Mouse (Mus musculus): ENCODE measurements around the gene Arhgap5. TPM values are rescaled to one million over a fixed set of nuclear protein-coding genes. Genes with fewer than 3 reads are reported as not detected.
A peak's percentile ranks its signal among the peaks of the same experiment; 100 is the strongest.

The Arhgap5 gene
- polyA plus RNA-seq, 1 experiment from 2014 or later, result 25.5 TPM

DNA sequence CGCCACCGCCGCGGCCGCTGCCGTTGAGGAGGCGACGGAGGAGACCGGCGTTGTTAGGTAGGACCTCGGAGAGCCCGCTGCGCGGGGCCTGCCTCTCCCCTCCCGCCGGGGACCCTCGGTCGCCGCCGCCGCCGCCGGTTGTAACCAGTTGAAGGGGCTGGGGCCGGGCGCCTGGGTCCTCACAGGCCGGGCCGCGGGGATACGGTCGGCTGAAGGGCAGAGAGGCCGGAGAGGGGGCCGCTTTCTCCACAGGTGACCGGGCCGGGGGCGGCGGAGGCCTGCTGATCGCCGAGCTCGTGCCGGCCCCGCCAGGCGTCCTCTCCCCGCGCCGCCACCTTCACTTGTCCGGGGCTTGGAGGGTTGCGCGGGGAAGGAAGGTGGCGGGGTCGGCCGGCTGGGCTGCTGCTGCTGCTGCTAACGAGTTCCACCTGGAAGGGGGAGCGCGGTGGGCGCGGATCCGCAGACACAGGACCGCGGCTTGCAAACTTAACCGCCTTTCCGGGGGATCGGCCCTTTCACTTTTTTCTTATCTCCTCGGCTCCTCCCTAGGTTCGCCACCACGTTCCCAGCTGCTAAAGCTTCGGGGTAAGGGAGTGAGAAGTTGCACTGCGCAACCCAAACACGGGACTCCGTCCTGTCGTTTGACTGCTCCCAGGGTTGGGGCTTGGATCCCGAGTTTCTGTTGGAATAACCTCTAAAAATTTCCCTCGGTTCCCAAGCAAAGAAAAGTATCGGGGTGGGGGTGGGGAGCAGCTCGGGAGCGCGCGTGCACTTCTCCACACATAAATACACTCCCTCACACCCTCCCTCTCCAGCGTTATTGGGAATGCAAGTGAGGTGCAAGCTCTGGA is 784 bp downstream of the Arhgap5 start:
- Histone ChIP-seq H3K9ac (ENCODE audit: low read length) (peak overlapping the region; percentile 99), H3K4me3 (ENCODE audit: low read depth, low read length) (peak overlapping the region; percentile 92), H3K27me3 (ENCODE audit: control insufficient read depth, insufficient read depth, low read length) (no peaks in the 10 kb centered on the region), H3K4me1 (replicated peaks; ENCODE audit: control insufficient read depth, insufficient read depth) (no peaks in the 10 kb centered on the region), H3K27ac (replicated peaks) (peak overlapping the region; percentile 100), H3K9me3 (ENCODE audit: control insufficient read depth, low read length) (no peaks in the 10 kb centered on the region), H3K36me3 (ENCODE audit: control insufficient read depth, insufficient read depth, low read length) (no peaks in the 10 kb centered on the region), H3K4me2 (replicated peaks; ENCODE audit: low read depth) (peak overlapping the region; percentile 52)
- DNase-seq (ENCODE audit: low spot score) (peak; percentile 71), ATAC-seq (ENCODE audit: low FRiP score, low TSS enrichment) (peak; percentile 19; the same call in 1 of the 2 replicates)
- TF ChIP-seq CTCF (IDR thresholded peaks at IDR 0.05; ENCODE audit: low read depth) (no peak), EP300 (optimal IDR thresholded peaks at IDR 0.05) (no peak)
- WGBS, result under 1% methylated on average over 40 of the region's 78 CpGs

DNA sequence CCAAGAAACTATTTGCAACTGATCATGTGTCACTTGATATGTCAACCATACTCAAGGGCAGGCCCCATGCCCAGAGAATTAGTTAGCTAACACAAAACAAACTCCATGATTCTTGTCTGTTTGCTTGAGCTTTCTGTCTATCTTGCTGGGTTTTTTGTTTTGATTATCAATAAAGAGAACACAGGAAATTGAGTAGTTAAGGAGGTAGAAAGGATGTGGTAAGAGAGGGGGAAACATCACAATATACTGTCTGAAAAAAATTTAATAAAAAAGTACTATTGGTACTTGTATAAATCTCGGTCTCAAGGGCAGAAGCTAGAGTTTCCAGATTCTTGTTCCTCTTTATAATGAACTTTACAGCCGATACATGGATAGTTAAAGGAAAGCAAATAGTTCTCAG is 20.9 kb downstream of the Arhgap5 start:
- no peak for DNase-seq (ENCODE audit: low spot score)
- H3K36me3 ChIP-seq (ENCODE audit: control insufficient read depth, insufficient read depth, low read length), result no peaks in the 10 kb centered on the region
- TF ChIP-seq EP300 (optimal IDR thresholded peaks at IDR 0.05), result no peak
- no peak overlapping the region for H3K27ac ChIP-seq (replicated peaks)
- no peaks in the 10 kb centered on the region for H3K9me3 ChIP-seq (ENCODE audit: control insufficient read depth, low read length)
- no peaks in the 10 kb centered on the region for H3K4me1 ChIP-seq (replicated peaks; ENCODE audit: control insufficient read depth, insufficient read depth)
- ATAC-seq (ENCODE audit: low FRiP score, low TSS enrichment), result no peak
- WGBS, result 81% methylated on average over 2 of the region's 2 CpGs
- no peaks in the 10 kb centered on the region for H3K27me3 ChIP-seq (ENCODE audit: control insufficient read depth, insufficient read depth, low read length)
- no peak overlapping the region for H3K4me3 ChIP-seq (ENCODE audit: low read depth, low read length)
- H3K9ac ChIP-seq (ENCODE audit: low read length), result no peak overlapping the region
- no peak overlapping the region for H3K4me2 ChIP-seq (replicated peaks; ENCODE audit: low read depth)

DNA sequence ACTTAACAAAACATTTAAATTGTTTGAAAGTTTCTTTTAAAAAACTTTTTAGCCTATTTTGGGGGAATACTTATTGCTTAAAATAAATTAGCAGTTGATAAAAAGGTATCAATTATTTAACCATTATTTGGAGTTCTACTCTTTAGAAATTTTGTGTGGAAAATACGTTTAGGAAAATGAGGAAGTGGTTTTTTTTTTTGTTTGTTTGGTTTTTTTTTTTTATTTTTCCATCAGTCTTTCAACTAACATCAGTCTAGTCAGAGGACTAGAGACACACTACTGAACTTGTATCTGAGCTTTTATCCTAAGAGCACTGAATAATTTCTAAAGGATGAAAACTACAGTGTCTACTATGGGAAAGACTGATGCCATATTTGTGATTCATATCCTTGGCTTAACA is 21.7 kb downstream of the Arhgap5 start:
- Histone ChIP-seq H3K27ac (replicated peaks) (no peak overlapping the region), H3K9me3 (ENCODE audit: control insufficient read depth, low read length) (no peaks in the 10 kb centered on the region), H3K4me2 (replicated peaks; ENCODE audit: low read depth) (no peak overlapping the region), H3K9ac (ENCODE audit: low read length) (no peak overlapping the region), H3K4me3 (ENCODE audit: low read depth, low read length) (no peak overlapping the region), H3K27me3 (ENCODE audit: control insufficient read depth, insufficient read depth, low read length) (no peaks in the 10 kb centered on the region), H3K36me3 (ENCODE audit: control insufficient read depth, insufficient read depth, low read length) (no peaks in the 10 kb centered on the region), H3K4me1 (replicated peaks; ENCODE audit: control insufficient read depth, insufficient read depth) (no peaks in the 10 kb centered on the region)
- DNase-seq (ENCODE audit: low spot score) (no peak), ATAC-seq (ENCODE audit: low FRiP score, low TSS enrichment) (no peak)
- TF ChIP-seq EP300 (optimal IDR thresholded peaks at IDR 0.05), result no peak
- no peak for TF ChIP-seq CTCF (IDR thresholded peaks at IDR 0.05; ENCODE audit: low read depth)
- WGBS, result 85% methylated on average over 1 of the region's 1 CpGs

DNA sequence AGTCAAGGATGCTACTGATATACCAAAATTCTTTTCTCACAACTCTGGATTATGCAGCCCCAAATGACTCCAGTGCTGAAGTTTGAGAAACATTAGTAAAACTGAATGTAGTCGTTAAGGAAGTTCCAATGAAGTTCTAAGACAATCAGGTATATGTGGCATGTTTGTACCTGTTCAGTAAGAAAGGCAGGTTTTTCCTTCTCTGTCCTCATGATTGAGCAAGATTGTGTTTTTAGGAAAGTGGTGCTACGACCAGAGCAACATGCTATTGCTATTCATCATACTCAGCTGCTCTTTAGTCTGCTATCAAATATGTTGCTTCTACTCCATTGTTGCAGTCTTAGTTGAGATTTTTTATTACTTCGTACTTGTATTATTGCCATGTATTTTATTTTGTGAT is 26.0 kb downstream of the Arhgap5 start:
- no peak overlapping the region for H3K4me2 ChIP-seq (replicated peaks; ENCODE audit: low read depth)
- WGBS, result 80% methylated on average over 3 of the region's 3 CpGs

DNA sequence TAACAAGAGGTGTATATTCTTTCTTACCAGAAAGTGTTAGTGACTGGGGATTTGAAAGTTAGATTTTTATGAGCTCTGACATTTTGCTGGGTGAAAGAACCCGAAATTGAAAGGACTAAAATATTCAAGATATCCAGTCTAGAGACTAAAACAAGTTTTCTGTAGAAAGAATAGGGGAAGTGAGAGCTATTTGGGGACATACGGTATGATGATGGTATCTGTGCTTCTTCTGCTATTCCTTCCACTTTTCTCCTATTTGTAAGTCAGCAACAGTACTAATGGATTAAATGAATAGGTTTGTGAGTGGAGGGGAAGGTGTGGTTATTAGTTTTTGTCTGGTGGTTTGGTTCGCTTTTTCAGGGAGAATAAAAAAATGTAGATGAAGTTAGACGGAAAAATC is 37.5 kb downstream of the Arhgap5 start:
- Histone ChIP-seq H3K36me3 (ENCODE audit: control insufficient read depth, insufficient read depth, low read length) (no peaks in the 10 kb centered on the region), H3K9me3 (ENCODE audit: control insufficient read depth, low read length) (no peaks in the 10 kb centered on the region), H3K4me2 (replicated peaks; ENCODE audit: low read depth) (no peak overlapping the region), H3K27ac (replicated peaks) (no peak overlapping the region), H3K4me1 (replicated peaks; ENCODE audit: control insufficient read depth, insufficient read depth) (no peaks in the 10 kb centered on the region), H3K9ac (ENCODE audit: low read length) (no peak overlapping the region), H3K27me3 (ENCODE audit: control insufficient read depth, insufficient read depth, low read length) (no peaks in the 10 kb centered on the region), H3K4me3 (ENCODE audit: low read depth, low read length) (no peak overlapping the region)
- no peak for TF ChIP-seq EP300 (optimal IDR thresholded peaks at IDR 0.05)
- TF ChIP-seq CTCF (IDR thresholded peaks at IDR 0.05; ENCODE audit: low read depth), result no peak
- no peak for ATAC-seq (ENCODE audit: low FRiP score, low TSS enrichment)
- 76% methylated on average over 4 of the region's 4 CpGs for WGBS
- DNase-seq (ENCODE audit: low spot score), result no peak

More for the DNA sequence above, 26.0 kb downstream of the Arhgap5 start:
- Histone ChIP-seq H3K9ac (ENCODE audit: low read length) (no peak overlapping the region), H3K27ac (replicated peaks) (no peak overlapping the region), H3K4me3 (ENCODE audit: low read depth, low read length) (no peak overlapping the region), H3K4me1 (replicated peaks; ENCODE audit: control insufficient read depth, insufficient read depth) (no peaks in the 10 kb centered on the region), H3K9me3 (ENCODE audit: control insufficient read depth, low read length) (no peaks in the 10 kb centered on the region), H3K36me3 (ENCODE audit: control insufficient read depth, insufficient read depth, low read length) (no peaks in the 10 kb centered on the region), H3K27me3 (ENCODE audit: control insufficient read depth, insufficient read depth, low read length) (no peaks in the 10 kb centered on the region)
- ATAC-seq (ENCODE audit: low FRiP score, low TSS enrichment) (no peak), DNase-seq (ENCODE audit: low spot score) (no peak)
- no peak for TF ChIP-seq EP300 (optimal IDR thresholded peaks at IDR 0.05)
- no peak for TF ChIP-seq CTCF (IDR thresholded peaks at IDR 0.05; ENCODE audit: low read depth)

DNA sequence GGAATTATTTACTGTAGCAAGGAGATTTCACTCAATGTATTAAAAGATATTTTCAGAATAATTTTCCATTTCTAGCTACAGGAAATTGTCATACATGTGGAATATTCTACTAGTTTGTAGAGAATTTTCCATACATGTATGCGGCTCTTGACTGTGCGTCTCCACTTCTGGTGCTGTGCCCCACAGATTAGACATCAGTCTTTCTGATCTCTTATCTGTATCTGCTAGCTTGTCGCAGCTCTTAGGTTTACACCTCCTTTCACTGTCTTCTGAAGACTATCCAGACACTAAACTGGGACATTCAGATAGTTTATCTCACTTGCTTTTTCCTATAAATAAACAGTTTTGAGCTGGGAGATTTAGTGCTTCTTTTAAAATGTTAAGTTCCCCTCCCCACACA is 40.8 kb downstream of the Arhgap5 start:
- ATAC-seq (ENCODE audit: low FRiP score, low TSS enrichment), result no peak
- no peaks in the 10 kb centered on the region for H3K4me1 ChIP-seq (replicated peaks; ENCODE audit: control insufficient read depth, insufficient read depth)
- no peak overlapping the region for H3K9ac ChIP-seq (ENCODE audit: low read length)
- no peaks in the 10 kb centered on the region for H3K27me3 ChIP-seq (ENCODE audit: control insufficient read depth, insufficient read depth, low read length)
- H3K27ac ChIP-seq (replicated peaks), result no peak overlapping the region
- WGBS, result 71% methylated on average over 3 of the region's 3 CpGs
- H3K4me3 ChIP-seq (ENCODE audit: low read depth, low read length), result no peak overlapping the region
- H3K4me2 ChIP-seq (replicated peaks; ENCODE audit: low read depth), result no peak overlapping the region
- H3K9me3 ChIP-seq (ENCODE audit: control insufficient read depth, low read length), result no peaks in the 10 kb centered on the region
- no peak for DNase-seq (ENCODE audit: low spot score)
- no peaks in the 10 kb centered on the region for H3K36me3 ChIP-seq (ENCODE audit: control insufficient read depth, insufficient read depth, low read length)
- TF ChIP-seq EP300 (optimal IDR thresholded peaks at IDR 0.05), result no peak
- no peak for TF ChIP-seq CTCF (IDR thresholded peaks at IDR 0.05; ENCODE audit: low read depth)

Data from stomach, postnatal 0 days (tissue).